Mouse (Mus musculus): Measurements from ENCODE around the gene Arl4a. TPM values are rescaled to one million over a fixed set of nuclear protein-coding genes. Genes with fewer than 3 reads are reported as not detected.

The Arl4a gene
- polyA plus RNA-seq (2012; rRNA removed): 7.6 and 7.7 TPM in 2 replicates

DNA sequence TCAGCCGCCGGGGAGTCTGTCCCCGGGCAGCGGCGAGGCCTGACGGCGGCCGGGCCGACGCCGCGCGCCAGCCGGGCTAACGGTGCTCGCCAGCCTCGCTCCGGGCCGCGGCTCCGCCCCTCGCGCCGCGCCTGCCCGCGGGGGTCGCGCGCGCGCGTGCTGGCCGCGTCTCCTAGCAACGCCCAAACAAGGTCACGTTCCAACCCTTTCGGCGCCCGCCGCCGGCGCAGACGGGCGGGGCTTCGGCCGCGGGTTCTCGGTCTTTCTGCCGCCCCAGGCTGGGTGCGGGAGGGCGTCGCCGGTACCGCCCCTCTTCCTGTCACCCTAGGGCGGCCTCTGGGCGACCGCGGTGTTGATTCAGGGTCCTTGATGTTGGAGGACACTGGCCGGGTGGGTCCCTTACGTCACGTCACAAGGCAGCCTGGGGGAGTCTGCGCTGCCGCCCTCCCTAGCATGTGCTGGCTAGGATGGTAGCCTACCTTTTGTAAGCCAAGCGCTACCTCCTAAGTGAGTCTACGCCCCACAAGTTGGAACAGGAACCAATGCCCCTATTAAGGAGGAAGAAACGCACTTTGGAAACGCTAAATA, at the start of gene Arl4a:
Arl4a (minus strand) TSS at position 150 of the 588 bp plus-strand sequence.
- TF ChIP-seq CTCF (IDR thresholded peaks at IDR 0.05; ENCODE audit: insufficient read depth, low read length) (no peak), POLR2A (IDR thresholded peaks at IDR 0.05; ENCODE audit: borderline replicate concordance, extremely low read depth, low read depth, low read length) (no peak)
- DNase-seq: peak; percentile 92
- peak within 1 kb of the TSS; percentile 96 for H3K4me3 ChIP-seq (replicated peaks; ENCODE audit: extremely low read depth, low read depth, low read length)
- under 1% methylated on average over 64 of the region's 68 CpGs for WGBS
- peaks cover 6% of the 10 kb centered on the region; the same call in 1 of the 2 replicates for H3K4me1 ChIP-seq (ENCODE audit: control insufficient read depth, insufficient read depth, low read length)

GRCm38 (mm10) chr12:40085731-40086322, 48.0 kb upstream of the Arl4a start:
- DNase-seq: no peak
- no peak overlapping the region for H3K4me3 ChIP-seq (replicated peaks; ENCODE audit: extremely low read depth, low read depth, low read length)
- no peaks in the 10 kb centered on the region for H3K4me1 ChIP-seq (ENCODE audit: control insufficient read depth, insufficient read depth, low read length)
- WGBS: 64% methylated on average over 5 of the region's 5 CpGs
- TF ChIP-seq POLR2A (IDR thresholded peaks at IDR 0.05; ENCODE audit: borderline replicate concordance, extremely low read depth, low read depth, low read length) (no peak), CTCF (IDR thresholded peaks at IDR 0.05; ENCODE audit: insufficient read depth, low read length) (no peak)

GRCm38 (mm10) chr12:40082453-40083238, 44.8 kb upstream of the Arl4a start:
- H3K4me3 ChIP-seq (replicated peaks; ENCODE audit: extremely low read depth, low read depth, low read length): no peak overlapping the region
- H3K4me1 ChIP-seq (ENCODE audit: control insufficient read depth, insufficient read depth, low read length): no peaks in the 10 kb centered on the region
- TF ChIP-seq CTCF (IDR thresholded peaks at IDR 0.05; ENCODE audit: insufficient read depth, low read length): no peak
- no peak for TF ChIP-seq POLR2A (IDR thresholded peaks at IDR 0.05; ENCODE audit: borderline replicate concordance, extremely low read depth, low read depth, low read length)
- 28% methylated on average over 5 of the region's 6 CpGs for WGBS
- no peak for DNase-seq

DNA sequence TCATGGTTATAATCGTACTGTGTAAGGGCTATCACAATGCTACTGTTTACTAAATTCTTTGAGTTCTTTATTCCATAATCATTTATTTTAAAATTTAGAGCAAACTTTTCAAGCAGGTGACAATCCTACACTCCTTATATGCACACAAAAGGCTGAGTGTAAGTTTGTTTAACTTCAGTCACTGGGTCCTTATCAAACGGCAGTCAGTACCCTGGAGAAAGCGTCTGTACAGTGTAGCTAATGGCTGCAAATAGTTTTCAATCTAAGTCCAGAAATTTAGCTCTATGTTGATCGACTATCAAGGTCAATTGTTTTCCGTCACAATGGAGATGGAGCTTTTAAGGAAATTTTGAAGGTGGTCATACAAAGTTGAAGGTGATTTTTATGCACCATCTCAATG, 44.2 kb upstream of the Arl4a start:
- DNase-seq: no peak
- H3K4me3 ChIP-seq (replicated peaks; ENCODE audit: extremely low read depth, low read depth, low read length): no peak overlapping the region
- 52% methylated on average over 5 of the region's 5 CpGs for WGBS
- TF ChIP-seq POLR2A (IDR thresholded peaks at IDR 0.05; ENCODE audit: borderline replicate concordance, extremely low read depth, low read depth, low read length) (no peak), CTCF (IDR thresholded peaks at IDR 0.05; ENCODE audit: insufficient read depth, low read length) (no peak)
- H3K4me1 ChIP-seq (ENCODE audit: control insufficient read depth, insufficient read depth, low read length): no peaks in the 10 kb centered on the region

DNA sequence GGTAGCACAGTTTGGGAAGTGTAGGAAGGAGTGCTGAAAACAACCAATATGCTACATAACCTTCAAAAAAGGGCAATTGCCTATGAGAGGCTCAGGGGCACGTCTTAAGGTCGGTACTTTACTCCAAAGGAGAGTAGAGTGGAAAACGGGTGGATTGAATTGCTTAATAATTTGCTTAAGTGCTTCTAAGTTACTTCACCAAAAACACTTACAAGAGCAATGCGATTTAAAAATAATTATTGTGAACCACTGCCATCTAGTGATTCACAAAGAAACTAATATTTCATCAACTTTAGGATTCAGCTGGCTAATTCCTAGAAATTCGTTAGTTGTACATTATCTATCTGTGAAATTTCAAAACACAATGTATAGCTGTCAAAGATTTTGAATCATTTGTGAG, 35.8 kb upstream of the Arl4a start:
- no peak overlapping the region for H3K4me3 ChIP-seq (replicated peaks; ENCODE audit: extremely low read depth, low read depth, low read length)
- WGBS: 38% methylated on average over 5 of the region's 5 CpGs
- no peak for TF ChIP-seq POLR2A (IDR thresholded peaks at IDR 0.05; ENCODE audit: borderline replicate concordance, extremely low read depth, low read depth, low read length)
- no peak for TF ChIP-seq CTCF (IDR thresholded peaks at IDR 0.05; ENCODE audit: insufficient read depth, low read length)
- no peak for DNase-seq
- no peaks in the 10 kb centered on the region; the same call in 1 of the 2 replicates for H3K4me1 ChIP-seq (ENCODE audit: control insufficient read depth, insufficient read depth, low read length)

DNA sequence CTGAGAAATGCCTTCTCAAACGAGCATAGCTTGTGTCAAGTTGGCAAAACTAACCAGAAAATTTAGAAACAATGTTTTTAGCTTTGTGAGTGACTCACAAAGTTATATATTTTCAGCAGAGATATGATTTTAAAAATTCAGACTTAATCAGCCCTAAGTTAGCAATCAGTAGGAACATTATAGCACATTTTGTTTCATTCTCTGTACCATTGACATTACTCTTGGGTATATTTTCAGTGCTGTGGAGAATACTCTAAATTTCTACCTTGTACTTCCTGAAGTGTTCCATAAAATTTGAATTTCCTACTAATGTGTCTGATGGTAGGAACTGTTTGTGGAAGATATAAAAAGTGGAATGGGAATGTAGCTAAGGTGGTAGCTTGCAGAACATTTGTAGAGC, 9.2 kb upstream of the Arl4a start:
- 50% methylated on average over 1 of the region's 1 CpGs for WGBS
- Histone ChIP-seq H3K4me3 (replicated peaks; ENCODE audit: extremely low read depth, low read depth, low read length) (no peak overlapping the region), H3K4me1 (ENCODE audit: control insufficient read depth, insufficient read depth, low read length) (no peaks in the 10 kb centered on the region)
- no peak for TF ChIP-seq POLR2A (IDR thresholded peaks at IDR 0.05; ENCODE audit: borderline replicate concordance, extremely low read depth, low read depth, low read length)
- TF ChIP-seq CTCF (IDR thresholded peaks at IDR 0.05; ENCODE audit: insufficient read depth, low read length): no peak
- DNase-seq: no peak

- Histone ChIP-seq H3K4me1 (ENCODE audit: control insufficient read depth, insufficient read depth, low read length) (no peaks in the 10 kb centered on the region), H3K4me3 (replicated peaks; ENCODE audit: extremely low read depth, low read depth, low read length) (no peak overlapping the region)
- DNase-seq: no peak
- WGBS: 81% methylated on average over 8 of the region's 8 CpGs
- TF ChIP-seq POLR2A (IDR thresholded peaks at IDR 0.05; ENCODE audit: borderline replicate concordance, extremely low read depth, low read depth, low read length) (no peak), CTCF (IDR thresholded peaks at IDR 0.05; ENCODE audit: insufficient read depth, low read length) (no peak)
Observed at GRCm38 (mm10) chr12:40043816-40044585, 6.2 kb upstream of the Arl4a start.

DNA sequence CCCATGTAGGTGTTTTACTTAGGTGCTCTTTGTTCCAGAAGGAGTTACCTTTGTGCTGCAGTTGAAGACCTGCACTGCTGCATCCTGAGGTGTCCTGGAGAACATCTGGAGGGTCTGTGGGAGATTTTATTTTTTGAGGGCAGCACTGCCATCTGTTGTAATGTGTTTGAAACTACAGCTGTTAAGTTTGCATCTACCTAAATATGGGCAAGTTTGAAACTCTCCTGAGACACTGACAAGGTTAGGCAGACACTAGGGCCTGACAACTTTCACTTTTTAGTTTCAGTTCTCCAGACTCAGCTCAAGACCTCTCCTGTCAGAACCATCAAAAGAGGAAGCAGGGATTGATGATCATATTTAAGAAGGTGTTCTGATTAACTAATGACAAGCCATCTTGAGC, 2.2 kb upstream of the Arl4a start:
- no peak overlapping the region for H3K4me3 ChIP-seq (replicated peaks; ENCODE audit: extremely low read depth, low read depth, low read length)
- peaks cover 6% of the 10 kb centered on the region; the same call in 1 of the 2 replicates for H3K4me1 ChIP-seq (ENCODE audit: control insufficient read depth, insufficient read depth, low read length)
- DNase-seq: no peak
- TF ChIP-seq POLR2A (IDR thresholded peaks at IDR 0.05; ENCODE audit: borderline replicate concordance, extremely low read depth, low read depth, low read length): no peak
- TF ChIP-seq CTCF (IDR thresholded peaks at IDR 0.05; ENCODE audit: insufficient read depth, low read length): peak; percentile 31; the same call in 1 of the 2 replicates

- under 1% methylated on average over 59 of the region's 60 CpGs for WGBS
- H3K4me3 ChIP-seq (replicated peaks; ENCODE audit: extremely low read depth, low read depth, low read length): peak overlapping the region; percentile 96
- peak; percentile 99 for DNase-seq
- TF ChIP-seq POLR2A (IDR thresholded peaks at IDR 0.05; ENCODE audit: borderline replicate concordance, extremely low read depth, low read depth, low read length): peak; percentile 99
- peak; percentile 45; the same call in 1 of the 2 replicates for TF ChIP-seq CTCF (IDR thresholded peaks at IDR 0.05; ENCODE audit: insufficient read depth, low read length)
- peaks cover 6% of the 10 kb centered on the region; the same call in 1 of the 2 replicates for H3K4me1 ChIP-seq (ENCODE audit: control insufficient read depth, insufficient read depth, low read length)
Observed at GRCm38 (mm10) chr12:40037226-40037813, 505 bp downstream of the Arl4a start.

All from lung, adult 2 months (tissue).